Mouse (Mus musculus) C2C12 (cell line): ENCODE measurements at regions not wholly inside any gene's neighbourhood (a gene's known extent, or its start where the extent isn't known, plus 50 kb on each side); places are given as distances from the start of the nearest gene placed in this dataset.

Source experiments
- H3K27me3 ChIP-seq: one replicate; pipeline ENCODE4 v1.6.1; 2011; ENCODE audit not compliant: control insufficient read depth, insufficient read depth, insufficient read length
- H3K36me3 ChIP-seq: one replicate; pipeline ENCODE4 v1.6.1; 2011; ENCODE audit not compliant: control insufficient read depth, insufficient read depth
- H3K4me3 ChIP-seq: one replicate; pipeline ENCODE4 v1.5.1; 2011; ENCODE audit warnings: mild to moderate bottlenecking, control low read depth; ENCODE audit not compliant: poor library complexity, insufficient read depth, severe bottlenecking
- H3K79me2 ChIP-seq: one replicate; pipeline ENCODE4 v1.6.1; 2011; ENCODE audit not compliant: control insufficient read depth, insufficient read depth
- H3K79me3 ChIP-seq: one replicate; pipeline ENCODE4 v1.6.1; 2011; ENCODE audit warnings: low read depth, control low read depth
- H3ac ChIP-seq: one replicate; pipeline ENCODE3; 2011; ENCODE audit warnings: low read depth; ENCODE audit not compliant: control insufficient read depth, insufficient read length
- CEBPB ChIP-seq: IDR thresholded peaks from one replicate; pipeline ENCODE4 v1.6.1; 2011; ENCODE audit warnings: low read depth, mild to moderate bottlenecking, control low read depth, moderate library complexity
- CTCF ChIP-seq: IDR thresholded peaks from one replicate; pipeline ENCODE4 v1.5.1; 2011; ENCODE audit not compliant: control insufficient read depth, insufficient read depth, insufficient read length
- FOSL1 ChIP-seq: IDR thresholded peaks from one replicate; pipeline ENCODE4 v1.8.0; 2011; ENCODE audit warnings: mild to moderate bottlenecking, low read length; ENCODE audit not compliant: poor library complexity, insufficient read depth, severe bottlenecking
- MAX ChIP-seq: IDR thresholded peaks from one replicate; pipeline ENCODE4 v1.6.1; 2011; ENCODE audit warnings: mild to moderate bottlenecking, control low read depth
- MYOD1 ChIP-seq: IDR thresholded peaks from one replicate; pipeline ENCODE4 v1.6.1; 2011; ENCODE audit warnings: low read depth; ENCODE audit not compliant: control insufficient read depth, insufficient read length
- MYOG ChIP-seq: IDR thresholded peaks from one replicate; pipeline ENCODE4 v1.6.1; 2011; ENCODE audit not compliant: control insufficient read depth, insufficient read length; ENCODE audit errors: extremely low read depth
- USF1 ChIP-seq: IDR thresholded peaks from one replicate; pipeline ENCODE4 v1.6.1; 2011; ENCODE audit warnings: low read depth, mild to moderate bottlenecking, control low read depth, moderate library complexity

DNA sequence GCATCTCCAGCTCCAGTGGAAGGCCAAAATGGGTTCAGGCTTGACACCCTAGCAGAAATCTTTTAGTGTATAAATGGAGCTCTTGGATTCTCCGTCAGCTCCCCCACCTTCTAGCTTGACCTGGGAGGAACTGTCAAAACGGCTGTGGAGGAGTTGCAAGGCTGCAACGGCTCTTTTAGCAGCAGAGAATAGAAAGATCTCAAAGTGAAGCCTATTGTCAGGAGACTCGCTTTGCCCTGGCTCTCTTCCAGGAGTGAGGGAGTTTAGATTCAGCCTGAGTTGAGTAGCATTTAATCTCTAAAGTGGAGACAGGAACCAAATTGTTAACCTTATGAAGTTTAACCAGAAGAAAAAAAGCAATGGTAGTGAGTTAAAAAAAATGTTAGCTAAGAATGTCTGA is 97.4 kb upstream of the Pkn2 start:
- Histone ChIP-seq H3K79me3 (no peaks in the 10 kb centered on the region), H3K27me3 (no peaks in the 10 kb centered on the region), H3K4me3 (no peak overlapping the region), H3K79me2 (no peaks in the 10 kb centered on the region), H3K36me3 (no peaks in the 10 kb centered on the region), H3ac (no peak overlapping the region)
- TF ChIP-seq CTCF (no peak), FOSL1 (no peak), MAX (no peak), CEBPB (no peak), MYOG (no peak), MYOD1 (no peak), USF1 (no peak)

DNA sequence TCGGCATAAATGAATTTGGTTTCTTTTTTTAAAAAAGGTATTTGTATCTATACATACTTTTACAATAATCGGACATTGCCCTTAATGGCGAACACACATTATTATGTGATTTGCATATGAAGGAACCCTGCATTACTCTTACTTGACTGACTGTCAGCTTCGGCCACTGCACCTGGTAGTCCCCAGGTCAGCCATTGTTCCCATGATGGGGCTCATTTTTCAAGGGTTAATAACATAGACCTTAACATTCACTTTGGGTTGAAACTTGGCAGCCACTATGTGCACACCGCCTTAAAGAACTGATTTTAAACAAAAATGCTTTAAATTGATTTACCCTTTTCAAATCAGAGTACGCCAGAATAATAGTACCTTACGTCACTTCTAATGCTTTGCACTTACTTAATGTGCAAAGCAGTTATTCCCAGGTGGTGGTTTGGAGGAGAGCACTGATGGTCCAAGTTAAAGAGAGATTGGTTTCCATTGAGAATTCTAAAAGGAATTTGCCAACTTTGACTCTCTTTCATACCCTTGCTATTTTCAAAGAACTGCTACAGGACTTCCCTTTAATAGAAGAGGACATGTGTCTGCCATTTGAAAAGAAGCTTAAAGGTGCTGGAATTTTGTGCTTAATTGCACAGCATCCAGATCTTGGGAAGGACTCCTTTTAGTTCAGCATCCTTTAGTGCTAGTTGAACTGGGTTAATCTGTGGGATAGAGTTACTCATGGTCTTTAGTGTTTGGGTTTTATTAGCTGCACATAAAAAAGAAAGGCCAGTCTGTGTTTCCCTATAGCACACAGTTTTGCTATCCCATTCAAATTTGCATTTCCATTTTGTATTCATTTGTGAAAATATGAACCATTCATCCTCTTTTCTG is 95.0 kb upstream of the Pkn2 start:
- H3K27me3 ChIP-seq, result no peaks in the 10 kb centered on the region
- no peaks in the 10 kb centered on the region for H3K36me3 ChIP-seq
- H3K4me3 ChIP-seq, result no peak overlapping the region
- no peaks in the 10 kb centered on the region for H3K79me3 ChIP-seq
- H3ac ChIP-seq, result no peak overlapping the region
- TF ChIP-seq CTCF, result no peak
- TF ChIP-seq MYOG, result no peak
- no peak for TF ChIP-seq FOSL1
- no peak for TF ChIP-seq MYOD1
- no peak for TF ChIP-seq CEBPB
- H3K79me2 ChIP-seq, result no peaks in the 10 kb centered on the region

DNA sequence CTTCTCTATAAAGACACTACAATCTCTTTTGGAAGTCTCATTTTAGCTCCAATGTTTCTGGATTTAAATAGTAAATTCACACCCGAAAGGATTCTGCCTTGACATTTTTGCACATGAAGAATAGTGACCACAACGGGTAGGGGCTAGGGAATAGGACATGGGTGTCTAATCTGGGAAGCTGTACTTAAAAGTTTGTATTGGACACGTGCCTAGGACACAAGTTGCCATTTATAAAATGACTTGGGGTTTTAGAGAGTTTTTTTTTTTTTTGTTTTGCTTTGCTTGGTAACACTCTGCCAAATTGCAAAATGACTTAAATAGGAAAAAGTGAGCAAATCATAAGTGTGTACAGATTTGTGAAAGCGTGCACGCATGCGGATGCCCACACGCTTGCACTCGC is 93.8 kb upstream of the Pkn2 start:
- no peak overlapping the region for H3K4me3 ChIP-seq
- no peaks in the 10 kb centered on the region for H3K27me3 ChIP-seq
- H3ac ChIP-seq, result no peak overlapping the region
- no peaks in the 10 kb centered on the region for H3K36me3 ChIP-seq
- no peaks in the 10 kb centered on the region for H3K79me3 ChIP-seq
- TF ChIP-seq MAX (no peak), FOSL1 (no peak), MYOG (no peak), USF1 (no peak)
- H3K79me2 ChIP-seq, result no peaks in the 10 kb centered on the region

- H3K27me3 ChIP-seq, result no peaks in the 10 kb centered on the region
- no peak for TF ChIP-seq MYOG
- no peak for TF ChIP-seq MAX
- no peak for TF ChIP-seq CTCF
- no peak for TF ChIP-seq FOSL1
- no peak for TF ChIP-seq CEBPB
- TF ChIP-seq USF1, result no peak
- TF ChIP-seq MYOD1, result no peak
- H3K36me3 ChIP-seq, result no peaks in the 10 kb centered on the region
- H3K4me3 ChIP-seq, result no peak overlapping the region
- H3K79me3 ChIP-seq, result no peaks in the 10 kb centered on the region
- H3ac ChIP-seq, result no peak overlapping the region
- no peaks in the 10 kb centered on the region for H3K79me2 ChIP-seq
These were observed 87.7 kb upstream of the Pkn2 start for GRCm38 (mm10) chr3:142969501-142969900.

GRCm38 (mm10) chr3:142965604-142966003 is 83.8 kb upstream of the Pkn2 start:
- H3K36me3 ChIP-seq, result no peaks in the 10 kb centered on the region
- no peaks in the 10 kb centered on the region for H3K79me2 ChIP-seq
- no peaks in the 10 kb centered on the region for H3K27me3 ChIP-seq
- no peak overlapping the region for H3K4me3 ChIP-seq
- TF ChIP-seq FOSL1 (no peak), CEBPB (no peak), USF1 (no peak), MYOG (no peak), MYOD1 (no peak), CTCF (no peak), MAX (no peak)
- no peaks in the 10 kb centered on the region for H3K79me3 ChIP-seq
- H3ac ChIP-seq, result no peak overlapping the region

DNA sequence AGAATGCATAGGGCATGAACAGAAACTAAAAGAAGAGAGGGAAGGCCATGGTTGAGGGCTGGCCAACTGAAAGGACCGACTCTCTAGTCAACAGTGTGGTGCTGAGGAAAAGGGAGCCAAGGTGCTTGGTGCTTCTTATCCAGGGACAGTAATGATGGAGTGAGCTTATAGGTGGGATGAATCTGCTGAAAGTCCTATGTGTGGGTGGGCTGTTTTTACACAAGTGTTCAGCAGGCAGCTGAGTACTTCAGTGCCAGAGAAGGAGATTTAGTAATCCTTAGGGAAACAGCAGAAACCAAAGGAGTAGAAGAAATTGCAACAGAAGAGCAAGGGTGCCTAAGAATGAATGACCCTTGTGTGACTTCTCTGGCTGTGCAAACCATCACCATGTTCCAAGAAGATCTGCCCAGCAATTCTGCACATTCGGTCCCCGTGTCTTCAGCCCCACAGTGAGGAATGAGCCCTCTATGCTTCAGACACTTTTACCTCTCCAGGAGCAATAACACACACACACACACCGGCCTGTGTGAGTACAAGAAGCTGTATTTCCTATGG is 82.1 kb upstream of the Pkn2 start:
- H3K27me3 ChIP-seq, result no peaks in the 10 kb centered on the region
- TF ChIP-seq MYOG, result no peak
- TF ChIP-seq MYOD1, result no peak
- no peak for TF ChIP-seq CEBPB
- no peak for TF ChIP-seq USF1
- no peak for TF ChIP-seq CTCF
- TF ChIP-seq FOSL1, result no peak
- TF ChIP-seq MAX, result no peak
- no peak overlapping the region for H3ac ChIP-seq
- H3K4me3 ChIP-seq, result no peak overlapping the region
- H3K79me3 ChIP-seq, result no peaks in the 10 kb centered on the region
- H3K36me3 ChIP-seq, result no peaks in the 10 kb centered on the region
- no peaks in the 10 kb centered on the region for H3K79me2 ChIP-seq
